Mouse (Mus musculus) spleen, postnatal 10 days (tissue): ENCODE measurements around the gene Insc.

Source experiments
- DNase-seq, 2 experiments: peaks; one replicate each; pipeline ENCODE4 v3.0.0; 2021 to 2022; ENCODE audit warnings: low spot score in 2 of 2

Insc gene

DNA sequence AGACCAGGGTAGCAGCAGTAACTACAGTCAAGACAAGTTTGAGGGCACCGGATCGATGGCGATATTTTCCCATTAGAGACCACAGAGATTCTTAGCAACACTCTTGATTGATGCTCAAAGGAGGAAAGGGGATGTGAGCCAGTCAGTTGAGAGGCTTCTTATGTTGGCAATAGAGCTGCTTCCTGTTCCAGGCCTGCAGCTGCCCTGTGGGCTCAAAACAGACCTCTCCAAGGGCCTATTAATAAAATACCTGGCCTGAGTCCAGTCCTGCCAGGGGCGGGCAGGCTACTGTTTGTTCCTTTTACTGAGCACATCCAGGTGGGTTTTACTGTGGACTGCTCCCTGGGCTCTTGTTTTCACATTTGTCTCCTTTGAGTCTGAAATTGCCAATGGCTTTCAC lies 83.9 kb downstream of the Insc start:
- no peak for DNase-seq

DNA sequence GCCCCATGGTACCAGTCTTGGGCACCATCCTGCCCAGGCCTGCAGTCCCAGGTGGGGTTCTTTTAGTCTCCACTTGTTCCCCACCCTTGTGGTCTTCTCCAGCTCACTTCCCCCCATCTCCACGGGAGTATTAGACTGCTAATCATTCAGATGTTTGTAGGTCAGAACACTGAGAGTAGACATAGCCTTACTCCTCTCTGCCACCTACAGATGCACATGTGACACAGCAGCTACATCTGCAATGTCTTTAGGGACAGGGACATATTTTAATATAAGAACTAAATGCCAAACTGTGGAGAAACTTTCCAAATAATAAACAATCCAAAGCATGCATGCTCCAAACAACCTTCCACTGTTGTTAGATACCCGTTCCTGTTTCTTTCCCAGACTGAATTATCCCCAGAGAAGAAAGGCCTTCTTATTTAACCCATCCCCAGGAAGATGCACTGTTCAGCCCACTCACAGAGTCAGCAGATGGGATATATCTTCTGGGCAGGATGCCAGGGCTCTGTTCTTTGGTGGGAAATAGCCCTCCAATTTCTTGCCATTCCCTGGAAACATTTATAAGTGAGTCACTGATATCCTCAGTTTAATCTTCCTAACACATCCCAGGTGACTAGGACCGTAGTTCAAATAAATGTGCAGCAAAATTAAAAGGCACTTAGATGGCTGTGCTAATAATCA lies 88.9 kb downstream of the Insc start:
- DNase-seq = no peak

DNA sequence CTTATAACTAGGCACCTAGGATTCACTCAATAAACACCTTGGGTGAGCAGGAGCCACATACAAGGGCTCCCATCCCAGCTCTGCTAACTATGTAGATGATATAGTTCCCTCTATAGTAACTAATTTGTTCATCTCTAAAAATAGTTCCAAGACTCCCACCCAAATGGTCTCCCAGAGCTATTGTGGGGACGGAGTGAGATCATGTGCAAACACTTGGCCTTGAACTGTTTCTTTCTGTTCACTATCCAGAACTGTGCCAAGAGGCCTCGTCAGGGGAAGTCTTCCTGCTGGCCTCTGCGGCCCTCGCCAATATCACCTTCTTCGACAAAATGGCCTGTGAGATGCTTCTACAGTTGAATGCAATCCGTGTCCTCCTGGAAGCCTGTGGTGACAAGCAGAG lies 91.0 kb downstream of the Insc start:
- DNase-seq = no peak

DNA sequence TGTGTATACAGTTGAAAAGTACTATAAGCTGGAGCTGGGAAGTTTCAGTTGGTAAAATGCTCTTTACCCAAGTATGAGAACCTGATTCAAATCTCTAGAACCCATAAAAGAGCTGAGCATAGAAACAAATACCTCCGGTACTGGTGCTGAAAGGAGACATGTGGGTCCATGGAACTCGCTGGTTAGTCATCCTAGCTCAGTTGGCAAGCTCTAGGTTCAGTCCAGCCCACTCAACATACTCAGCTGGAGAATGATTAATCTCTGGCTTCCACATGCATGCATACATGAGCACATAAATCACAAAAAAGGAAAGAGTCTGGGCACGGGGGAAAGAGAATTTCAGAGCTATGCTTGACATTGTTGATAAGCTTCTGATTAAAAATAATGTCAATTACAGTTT lies 93.8 kb downstream of the Insc start:
- no peak for DNase-seq

DNA sequence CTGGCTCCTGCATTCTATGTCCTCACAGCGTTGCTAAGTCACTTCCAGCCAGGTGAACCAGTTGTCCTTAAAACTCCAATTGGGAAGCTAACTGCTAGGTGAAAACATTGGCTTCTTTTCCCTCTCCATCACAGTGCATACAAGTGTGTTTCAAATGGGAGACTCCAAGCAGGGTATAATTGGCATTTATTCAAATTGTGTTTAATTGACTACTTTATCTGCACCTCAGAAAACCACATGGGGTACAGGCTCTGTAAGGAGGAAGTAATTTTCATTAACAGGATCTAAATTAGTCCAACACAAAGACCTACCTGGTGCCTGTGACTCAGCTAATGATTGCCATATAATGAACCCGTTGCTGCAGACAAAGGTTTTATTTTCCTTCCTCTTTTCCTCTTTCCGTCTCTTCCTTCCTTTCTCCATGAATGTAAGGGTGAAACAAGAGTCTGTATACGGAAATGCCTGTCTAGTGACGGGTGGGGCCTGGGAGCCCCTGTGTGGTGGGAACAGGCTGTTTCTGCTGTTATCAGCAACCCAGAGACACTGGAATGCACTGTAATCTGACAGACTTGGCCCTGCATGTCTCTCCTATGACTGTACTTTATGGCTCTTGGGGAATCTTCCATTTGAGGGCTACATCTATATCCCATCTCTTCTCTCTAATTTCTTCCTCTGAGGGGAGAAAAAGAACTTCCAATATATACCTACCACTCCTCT lies 96.7 kb downstream of the Insc start:
- no peak for DNase-seq

DNA sequence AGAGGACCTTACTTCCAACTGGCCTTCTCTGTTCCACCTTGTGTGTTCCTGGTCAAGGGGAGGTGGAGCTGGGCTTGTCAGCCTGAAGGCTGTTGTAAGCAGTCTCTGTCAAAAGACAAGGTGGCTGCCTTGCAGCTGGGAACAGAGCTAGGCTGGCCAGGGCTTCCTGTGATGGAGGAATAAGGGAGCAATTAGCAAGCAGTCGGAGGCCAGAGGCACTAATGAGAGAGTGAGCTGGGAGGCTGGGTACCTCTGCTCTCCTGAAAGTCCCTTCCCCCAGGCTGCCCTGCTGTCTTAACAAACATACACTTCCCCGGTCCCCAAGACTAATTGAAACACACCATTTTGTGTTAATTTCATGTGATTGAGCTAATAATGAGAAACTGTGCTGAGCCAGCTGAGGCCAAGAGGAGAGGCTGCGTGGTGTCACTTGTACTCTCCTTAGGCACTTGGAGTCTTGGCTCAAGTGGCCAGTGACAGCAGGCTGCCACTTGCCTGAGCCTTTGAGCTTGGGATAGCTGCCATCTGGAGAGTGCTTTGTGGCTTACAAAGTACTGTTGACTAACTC lies 99.2 kb downstream of the Insc start:
- no peak for DNase-seq

DNA sequence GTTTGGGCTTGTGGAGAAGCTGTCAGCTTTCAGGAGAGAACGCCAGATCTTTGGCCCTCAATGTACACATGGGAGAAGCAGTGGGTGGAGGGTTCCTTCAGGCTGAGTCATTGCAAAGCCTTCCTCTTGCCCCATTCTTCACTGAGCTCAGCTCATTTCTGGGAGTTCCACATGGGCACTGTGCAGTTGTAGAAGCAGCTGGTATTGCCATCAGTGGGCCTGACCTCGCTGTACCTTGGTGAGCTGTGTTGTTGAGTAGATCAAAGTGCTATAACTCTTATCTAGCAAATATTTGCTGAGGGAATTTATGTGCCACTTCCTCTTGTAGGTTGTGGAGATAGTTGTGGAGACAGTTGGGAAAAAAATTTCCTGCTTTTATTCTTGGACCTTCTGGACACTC lies 103.7 kb downstream of the Insc start:
- no peak for DNase-seq

DNA sequence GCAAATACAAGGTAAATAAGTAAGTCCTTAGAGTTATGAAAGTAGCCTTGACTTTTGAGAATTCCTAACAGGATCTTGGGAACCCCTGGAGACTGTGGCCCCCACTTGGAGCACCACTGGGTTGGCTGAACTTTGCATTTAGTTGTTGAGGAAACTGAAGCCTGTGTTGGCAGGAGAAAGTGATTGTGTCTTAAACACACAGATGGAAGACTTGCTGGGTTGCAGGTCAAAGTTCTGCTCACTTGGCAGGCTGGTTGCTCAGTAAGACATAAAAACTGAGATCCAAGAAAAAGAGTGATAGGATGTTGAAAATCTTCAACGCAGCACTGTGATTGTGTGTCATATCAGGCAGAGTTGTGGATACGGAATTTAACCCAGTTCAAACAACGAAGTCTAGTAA lies 108.9 kb downstream of the Insc start:
- no peak for DNase-seq

DNA sequence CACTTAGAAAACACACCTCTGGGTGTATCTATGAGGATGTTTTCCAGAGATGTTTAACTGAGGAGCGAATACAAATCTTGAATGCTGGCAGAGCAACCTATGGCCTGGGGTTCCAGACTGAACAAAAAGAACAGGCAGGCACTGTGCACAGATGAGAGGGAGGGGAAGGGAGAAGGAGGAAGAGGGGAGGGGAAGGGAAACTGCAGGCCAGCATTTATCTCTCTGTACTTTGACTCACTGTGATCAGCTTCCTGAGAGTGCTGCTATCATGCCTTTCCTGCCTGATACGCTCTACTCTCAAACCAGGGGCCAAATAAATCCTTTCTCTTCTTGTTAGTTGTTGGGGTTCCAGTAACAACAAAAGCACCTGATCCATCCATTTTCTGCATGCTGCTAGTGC lies 110.7 kb downstream of the Insc start:
- DNase-seq = no peak

DNA sequence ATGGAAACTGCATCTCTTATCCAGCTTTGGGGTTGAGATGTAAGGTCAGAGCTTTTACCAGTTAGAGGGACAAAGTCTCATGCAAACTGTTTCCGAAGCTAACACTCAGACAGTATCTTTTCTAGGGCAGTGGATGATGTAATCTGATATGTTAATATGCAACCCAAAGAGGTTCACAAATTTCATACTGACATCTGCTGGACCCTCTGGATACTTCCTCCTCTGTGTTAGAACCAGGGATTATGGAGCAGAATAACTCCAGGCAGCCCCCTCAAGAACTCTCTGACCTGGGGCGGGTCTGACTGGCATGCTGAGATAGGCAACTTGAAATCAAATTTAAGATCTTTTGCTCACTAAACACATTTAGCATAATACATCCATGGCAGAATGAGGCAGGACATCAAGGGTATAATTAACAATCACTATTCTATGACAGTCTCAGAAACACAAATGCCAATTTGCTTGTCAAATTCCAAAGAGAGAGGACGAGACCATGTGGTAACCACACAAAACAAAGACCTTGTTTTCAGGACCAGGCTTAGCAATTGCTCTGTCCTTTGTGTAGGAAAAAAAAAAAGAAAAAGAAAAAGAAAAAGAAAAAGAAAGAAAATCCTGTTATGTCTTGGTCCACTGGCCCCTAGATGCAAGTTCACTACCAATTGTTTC lies 117.5 kb downstream of the Insc start:
- no peak for DNase-seq

DNA sequence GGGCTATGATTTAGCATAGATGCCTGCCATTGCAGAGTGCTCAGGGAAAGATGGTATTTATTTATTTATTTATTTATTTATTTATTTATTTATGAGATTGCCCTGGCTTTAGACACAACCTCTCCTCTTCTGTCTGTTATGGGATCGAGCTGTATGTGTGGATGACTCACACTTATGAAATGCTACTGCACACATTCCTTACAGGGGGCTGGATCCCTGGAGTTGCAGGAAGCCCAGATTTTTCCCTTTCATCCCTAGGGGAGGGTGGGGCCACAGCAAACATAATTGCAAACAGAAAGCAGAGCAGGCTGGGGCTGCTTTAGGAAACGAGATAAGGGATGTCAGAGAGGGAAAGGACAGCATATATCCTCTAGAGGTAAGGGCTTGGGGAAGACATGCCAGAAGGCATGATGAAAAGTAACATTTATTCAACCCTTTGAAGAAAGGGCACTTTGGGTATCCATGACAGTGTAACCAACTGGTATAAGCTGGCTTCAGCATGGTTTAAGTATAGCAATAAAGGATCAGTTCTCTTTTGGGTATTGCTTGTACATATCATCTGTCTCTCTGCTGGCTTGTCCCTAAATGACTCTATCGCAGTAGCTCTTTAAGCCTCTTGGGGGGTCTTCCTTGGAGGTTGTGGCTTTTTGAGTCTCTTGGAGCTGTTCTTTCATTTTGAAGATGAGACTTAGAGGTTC lies 130.0 kb downstream of the Insc start:
- no peak for DNase-seq

DNA sequence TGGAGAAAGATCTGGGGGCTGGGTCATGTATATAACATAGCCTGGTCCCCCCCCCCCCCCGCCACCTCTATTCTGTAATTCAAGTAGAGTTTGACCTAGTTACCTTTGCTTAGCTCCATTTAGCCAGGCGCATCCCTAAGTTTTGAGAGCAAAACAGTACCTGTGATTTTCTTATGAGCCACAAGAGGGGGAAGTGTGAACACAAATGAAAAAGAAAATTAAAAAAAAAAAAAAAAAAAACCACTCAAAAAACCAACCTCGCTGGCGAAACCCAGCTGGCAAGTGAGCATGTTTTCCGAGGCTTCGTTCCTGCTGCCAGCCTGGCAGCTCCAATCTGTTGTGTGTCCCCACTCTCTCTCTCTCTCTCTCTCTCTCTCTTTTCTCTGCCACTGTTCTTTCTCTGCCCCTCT lies 130.5 kb downstream of the Insc start:
- no peak for DNase-seq

DNA sequence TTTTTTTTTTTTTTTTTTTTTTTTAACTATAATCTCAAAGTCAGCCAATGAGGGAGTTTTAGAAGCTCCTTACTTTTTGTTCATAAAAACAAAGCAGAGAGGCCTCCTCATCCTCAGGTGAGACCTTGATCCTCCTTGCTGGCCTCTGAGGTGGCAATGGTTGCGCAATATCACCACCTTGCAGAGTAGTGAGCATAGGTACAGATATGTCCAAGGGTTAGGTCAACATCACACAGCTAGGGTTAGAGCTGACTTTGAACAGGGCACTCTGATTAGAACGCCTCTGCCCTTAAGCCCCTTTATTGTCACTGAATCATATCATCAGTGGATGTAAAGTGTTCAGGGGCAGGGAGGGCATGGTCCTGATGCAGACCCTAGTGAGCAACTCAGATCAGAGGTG lies 131.1 kb downstream of the Insc start:
- no peak for DNase-seq

DNA sequence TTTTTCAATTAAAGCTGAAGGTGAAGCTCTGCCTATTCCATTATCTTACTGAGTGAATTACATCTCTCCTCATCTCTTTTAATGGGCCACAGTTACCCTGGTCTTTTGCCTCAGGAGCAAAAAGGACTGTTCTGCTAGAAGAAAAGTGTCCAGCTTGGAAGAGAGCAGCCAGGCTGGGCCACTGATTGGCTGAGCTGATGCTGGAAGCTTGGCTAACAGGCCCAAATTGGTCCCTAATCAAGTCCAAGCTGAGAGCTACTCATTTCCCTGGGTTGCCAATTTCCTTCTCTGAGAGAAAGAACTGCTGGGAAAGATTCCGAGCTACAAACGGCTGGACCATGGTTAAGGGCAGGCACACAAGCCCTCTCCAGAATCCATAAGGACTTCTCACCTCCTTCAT lies 140.1 kb downstream of the Insc start:
- DNase-seq = no peak

DNA sequence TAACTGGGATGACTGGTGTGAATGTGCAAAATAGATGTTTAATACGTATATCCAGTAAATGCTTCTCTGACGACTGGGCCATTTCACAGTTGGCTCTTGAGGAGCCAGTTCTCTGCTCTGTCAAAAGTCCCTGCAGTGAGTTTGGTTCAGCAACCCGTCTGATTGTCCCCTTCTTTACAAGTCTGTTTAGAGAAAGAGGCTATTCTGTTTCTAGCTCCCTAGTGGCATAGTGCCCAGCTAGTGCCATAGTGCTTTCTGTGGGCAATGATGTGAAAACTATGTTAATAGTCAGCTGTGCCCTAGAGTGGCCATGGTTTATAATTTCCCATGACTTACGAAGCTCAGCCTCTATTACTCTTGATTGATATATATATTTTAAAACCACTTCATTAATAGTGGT lies 143.4 kb downstream of the Insc start:
- no peak for DNase-seq

DNA sequence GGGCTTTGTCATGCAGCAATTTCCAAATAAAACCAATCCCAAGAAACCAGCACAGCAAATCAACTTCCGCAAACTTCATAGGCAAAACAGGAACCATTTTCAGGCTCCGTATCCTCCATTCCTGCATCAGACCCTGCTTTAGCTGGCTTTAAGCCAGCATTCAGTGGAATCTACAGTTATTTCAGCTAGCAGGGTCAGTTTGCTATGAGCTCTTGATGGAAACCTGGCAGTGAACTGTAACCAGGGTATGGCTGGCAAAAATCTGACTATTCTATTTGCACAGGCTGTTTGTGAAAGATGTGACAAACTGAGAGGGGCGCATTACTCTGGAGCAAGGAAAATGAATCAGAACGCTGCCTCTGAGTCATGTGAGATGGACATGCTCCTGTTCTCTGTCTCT lies 146.7 kb downstream of the Insc start:
- DNase-seq = no peak

DNA sequence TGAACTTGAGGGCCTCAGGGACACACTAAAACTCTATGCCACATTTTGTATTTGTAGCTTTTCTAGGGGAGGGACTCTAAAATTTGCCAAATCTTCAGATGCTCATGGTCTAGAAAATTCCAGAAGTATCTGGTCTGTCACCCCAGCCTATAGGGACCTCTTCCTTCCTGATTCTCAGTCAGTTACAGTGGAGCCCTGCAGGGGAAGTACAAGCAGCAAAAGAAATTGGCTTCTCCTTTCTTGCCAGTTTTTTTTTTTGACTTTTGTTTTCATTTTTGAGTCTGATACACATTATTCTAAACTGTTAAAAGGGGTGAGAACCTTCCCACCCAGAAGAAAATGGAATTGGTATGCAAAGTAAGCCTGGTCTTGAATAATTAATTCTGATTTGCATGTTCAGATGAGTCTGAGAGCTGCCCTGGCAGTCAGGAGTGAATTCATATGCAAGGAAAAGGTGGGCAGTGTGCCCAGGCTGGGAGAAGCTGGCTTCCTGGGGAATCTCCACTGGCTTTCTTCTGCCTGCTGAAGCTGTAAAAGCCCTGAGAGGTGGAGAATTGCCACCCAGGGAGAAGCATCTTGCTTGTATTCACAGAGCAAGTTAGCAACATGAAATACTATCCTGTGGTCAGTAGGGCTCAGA lies 149.2 kb downstream of the Insc start:
- no peak for DNase-seq

DNA sequence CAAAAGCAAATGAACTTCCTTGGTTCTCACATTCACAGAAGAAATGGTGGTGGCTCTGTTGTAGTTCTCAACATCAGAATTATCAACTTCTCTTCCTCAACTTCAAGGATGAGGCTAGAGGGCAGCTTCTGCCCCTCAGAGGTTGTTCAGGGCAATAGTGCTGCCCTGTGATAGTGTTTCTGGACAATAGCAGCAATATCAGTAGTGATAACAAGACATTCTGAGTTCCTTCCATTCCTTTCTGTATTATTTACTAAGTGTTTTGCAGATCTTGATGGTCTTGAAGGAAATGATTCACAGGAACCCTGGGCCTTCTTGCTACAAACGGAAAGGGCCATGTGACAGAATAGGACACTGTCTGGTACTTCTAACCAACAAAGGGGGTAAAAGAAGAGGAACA lies 150.4 kb downstream of the Insc start:
- no peak for DNase-seq

DNA sequence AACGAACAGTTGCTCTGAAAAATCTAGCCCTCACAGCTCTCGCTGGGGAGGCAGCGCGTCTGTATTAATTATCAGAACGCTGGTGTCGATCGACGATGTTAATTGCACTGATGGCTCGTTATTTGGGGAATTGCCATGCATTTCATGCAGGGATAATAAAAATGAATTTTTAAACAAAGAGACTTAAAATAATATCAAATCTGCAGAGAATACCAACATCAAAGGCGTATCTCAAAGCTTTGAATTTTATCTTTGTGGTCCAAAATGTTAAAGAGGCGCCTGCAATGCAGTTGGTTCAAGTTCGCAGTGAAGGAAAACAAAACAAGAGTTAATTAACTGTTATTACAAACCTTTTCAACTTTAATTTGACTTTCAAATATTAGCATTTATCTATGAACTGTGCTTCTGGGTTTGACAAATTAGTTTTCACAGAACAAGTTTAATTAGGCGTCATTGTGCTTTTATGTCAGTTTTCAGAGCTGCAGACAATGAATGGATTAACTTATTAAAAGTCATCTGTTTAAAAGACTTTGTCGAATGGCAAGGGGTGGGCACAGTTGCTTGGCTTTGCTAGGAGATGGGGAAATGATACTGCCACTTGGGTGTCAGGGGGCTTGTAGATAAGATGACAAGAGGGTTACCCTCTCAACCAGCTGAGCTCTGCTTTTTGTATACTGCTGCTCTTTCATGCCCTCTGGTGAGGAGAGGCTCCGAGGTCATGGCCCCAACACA lies 153.6 kb downstream of the Insc start:
- no peak for DNase-seq
